Mouse (Mus musculus): Measurements from ENCODE around the gene Tgfbrap1. TPM values are rescaled to one million over a fixed set of nuclear protein-coding genes. Genes with fewer than 3 reads are reported as not detected.
"Not testable (repeated sequence)": the region's sequence is repeated elsewhere in the genome, so short reads cannot be mapped to it uniquely, and the experiment has no call there.

Gene Tgfbrap1
- total RNA-seq (2021) = 10 to 100 TPM; 12.9 to 13.2 TPM

GRCm38 (mm10) chr1:43098031-43098984, at the start of gene Tgfbrap1, which contains the start of gene AI597479:
TSS of gene Tgfbrap1 (minus strand) at chr1:43098637.
TSS of gene AI597479 (plus strand) at chr1:43098710.
- intact Hi-C loops (cut with DNase I) = loop anchor here (10.0 kb wide), 2 partner anchors 726 to 836 kb away; partner anchors contain the start of genes Tpp2 and Uxs1
- peak; percentile 82 for DNase-seq (ENCODE audit: low spot score)

DNA sequence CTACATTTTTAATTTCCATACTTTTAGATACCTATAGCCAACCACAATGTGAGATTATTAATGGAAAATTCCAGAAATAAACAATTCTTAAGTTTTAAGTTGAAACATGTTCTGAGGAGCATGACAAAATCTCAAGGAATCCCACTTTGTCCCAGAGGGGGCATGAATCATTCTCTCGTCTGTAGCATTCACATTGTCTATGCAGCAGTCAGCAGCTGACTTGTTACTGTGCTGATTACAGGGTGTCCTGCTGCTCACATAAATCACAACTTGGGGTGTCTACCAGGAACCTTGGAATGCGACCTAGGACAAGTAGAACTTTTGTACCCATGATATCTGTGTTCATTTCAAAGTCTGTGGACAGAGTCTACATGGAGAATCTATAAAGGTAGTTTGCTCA, 49.0 kb upstream of the Tgfbrap1 start:
- intact Hi-C loops (cut with DNase I) = no loop called here
- no peak for DNase-seq (ENCODE audit: low spot score)

DNA sequence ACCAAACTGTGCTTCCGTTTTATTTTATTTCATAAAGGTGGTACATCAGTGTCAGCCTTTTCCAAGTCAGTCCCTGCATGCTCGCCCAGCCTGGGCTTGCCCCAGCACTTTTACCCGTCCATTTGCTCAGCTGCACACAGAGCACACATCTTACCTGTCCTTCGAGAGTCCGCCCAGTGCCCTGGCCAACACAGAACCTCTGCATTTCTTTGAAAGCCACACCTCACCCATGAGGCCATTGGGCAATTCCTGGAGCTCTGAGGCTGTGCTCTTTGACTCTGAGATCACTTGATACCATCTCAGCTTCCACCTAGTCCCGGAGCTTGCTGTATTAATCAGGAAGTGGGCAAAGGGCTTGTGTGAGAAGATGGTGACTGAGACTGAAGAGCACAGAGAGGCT, 47.0 kb upstream of the Tgfbrap1 start:
- intact Hi-C loops (cut with DNase I) = no loop called here
- DNase-seq (ENCODE audit: low spot score) = no peak

DNA sequence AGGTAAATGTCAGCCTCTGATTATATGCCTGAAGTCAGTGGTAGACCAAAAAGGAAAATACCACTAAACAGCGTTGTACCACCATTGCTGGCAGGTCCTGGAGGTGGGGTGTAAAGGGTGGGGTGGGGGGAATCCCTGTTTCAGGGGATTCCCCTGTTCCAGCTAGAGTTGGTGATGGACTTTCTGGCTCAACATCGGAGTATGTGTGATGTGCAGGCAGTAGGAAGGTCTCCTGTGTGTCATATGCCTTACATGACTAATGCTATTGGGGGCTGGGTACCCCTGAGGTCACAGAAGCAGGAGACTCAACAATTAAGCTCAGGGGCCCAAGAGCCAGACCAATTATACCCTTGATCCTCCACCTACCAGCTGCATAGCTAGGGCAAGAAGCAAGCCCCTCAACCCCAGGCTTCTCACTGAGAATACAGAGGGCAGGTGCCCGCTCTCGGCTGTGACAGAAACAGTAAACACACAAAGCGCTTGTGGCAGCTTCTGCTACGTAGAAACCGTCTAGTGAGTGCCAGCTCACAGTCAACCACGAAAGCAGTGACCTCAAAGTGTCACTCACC, 46.0 kb upstream of the Tgfbrap1 start:
- intact Hi-C loops (cut with DNase I) = no loop called here
- DNase-seq (ENCODE audit: low spot score) = no peak

DNA sequence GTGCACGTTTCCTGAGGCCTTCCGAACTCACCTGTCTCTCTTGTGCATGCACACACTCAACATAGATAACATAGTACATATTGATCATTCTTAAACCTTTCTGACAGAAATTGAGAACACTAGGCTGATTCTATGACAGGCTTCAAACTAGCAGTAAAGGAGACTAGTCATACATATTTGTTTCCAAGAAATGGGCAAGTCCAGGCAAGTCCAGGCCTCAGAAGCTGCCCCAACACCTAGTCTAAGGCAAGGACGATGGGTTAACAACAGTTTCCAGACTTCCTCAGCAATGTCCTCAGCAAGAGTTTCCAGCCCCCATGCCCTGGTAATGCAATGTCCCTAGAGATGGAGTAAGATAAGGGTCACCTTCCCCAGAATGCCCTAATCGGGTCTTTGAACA, 45.4 kb upstream of the Tgfbrap1 start:
- intact Hi-C loops (cut with DNase I) = no loop called here
- DNase-seq (ENCODE audit: low spot score) = no peak

GRCm38 (mm10) chr1:43143284-43143683, 44.8 kb upstream of the Tgfbrap1 start:
- intact Hi-C loops (cut with DNase I) = no loop called here

GRCm38 (mm10) chr1:43142849-43143248, 44.4 kb upstream of the Tgfbrap1 start:
- intact Hi-C loops (cut with DNase I) = no loop called here
- DNase-seq (ENCODE audit: low spot score) = no peak

More at GRCm38 (mm10) chr1:43143284-43143683, 44.8 kb upstream of the Tgfbrap1 start:
- DNase-seq (ENCODE audit: low spot score) = no peak

- intact Hi-C loops (cut with DNase I) = no loop called here
- no peak for DNase-seq (ENCODE audit: low spot score)
Observed at GRCm38 (mm10) chr1:43141555-43141961, 43.1 kb upstream of the Tgfbrap1 start.

DNA sequence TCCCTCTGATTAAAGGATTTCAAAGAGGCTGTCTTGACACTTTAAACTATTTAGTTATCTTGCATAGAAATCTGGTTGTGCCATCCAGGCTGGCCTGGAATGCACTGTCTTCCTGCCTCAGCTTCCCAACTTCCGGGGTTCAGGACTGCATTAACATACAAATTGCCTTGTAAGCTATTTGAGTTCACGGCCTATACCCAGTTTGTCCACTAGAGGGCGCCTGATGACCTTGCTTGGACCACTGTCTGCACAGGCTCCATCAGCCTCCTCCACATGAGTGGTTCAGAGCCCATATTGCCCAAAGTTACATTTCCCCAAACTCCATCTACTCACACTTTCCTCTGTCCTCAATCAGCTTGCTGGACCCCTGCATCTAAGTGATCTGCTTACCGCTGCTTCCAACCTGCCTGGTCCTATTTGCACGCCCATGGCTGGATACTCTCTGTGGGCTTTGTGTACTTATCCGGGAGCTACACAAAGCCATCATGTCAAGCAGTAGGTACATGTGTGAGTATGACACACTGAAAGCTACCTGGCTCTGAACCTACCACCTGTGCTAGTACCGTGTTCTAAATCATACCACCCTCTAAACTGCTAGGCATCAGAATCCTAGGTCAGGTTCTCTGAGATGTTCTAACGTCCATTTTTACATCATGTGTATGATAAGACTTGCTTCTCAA, 41.3 kb upstream of the Tgfbrap1 start:
- intact Hi-C loops (cut with DNase I) = loop anchor here (1.0 kb wide), 1 partner anchor 125 kb away; no protein-coding TSS in a partner anchor

DNA sequence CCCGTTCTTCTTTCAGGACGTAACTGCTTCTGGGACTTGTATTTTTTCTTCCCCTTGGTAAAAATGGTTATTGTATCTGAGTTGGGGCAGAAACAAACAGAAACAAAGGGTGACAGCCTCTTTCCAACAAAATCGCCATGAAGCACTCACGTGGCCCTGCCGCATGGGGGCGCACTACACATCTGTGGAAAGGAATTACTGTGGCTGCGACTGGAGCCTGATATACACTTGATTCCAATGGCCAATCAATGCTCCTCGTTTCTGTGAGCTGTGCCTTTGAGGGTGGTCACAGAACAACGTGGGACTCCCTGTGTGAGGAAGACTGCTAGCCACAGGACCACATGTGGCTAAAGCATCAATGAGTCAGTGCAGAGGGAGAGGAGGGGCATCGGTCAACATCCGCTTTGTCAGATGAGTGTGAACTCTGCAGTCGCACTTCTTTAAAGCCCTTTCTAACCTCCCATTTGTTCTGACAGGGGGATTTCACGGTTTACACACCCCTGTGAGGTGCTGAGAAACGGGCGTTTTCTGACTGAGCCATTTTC, 39.9 kb upstream of the Tgfbrap1 start:
- intact Hi-C loops (cut with DNase I) = no loop called here
- no peak for DNase-seq (ENCODE audit: low spot score)

More for the DNA sequence above, 41.3 kb upstream of the Tgfbrap1 start:
- DNase-seq (ENCODE audit: low spot score) = peak; percentile 51

DNA sequence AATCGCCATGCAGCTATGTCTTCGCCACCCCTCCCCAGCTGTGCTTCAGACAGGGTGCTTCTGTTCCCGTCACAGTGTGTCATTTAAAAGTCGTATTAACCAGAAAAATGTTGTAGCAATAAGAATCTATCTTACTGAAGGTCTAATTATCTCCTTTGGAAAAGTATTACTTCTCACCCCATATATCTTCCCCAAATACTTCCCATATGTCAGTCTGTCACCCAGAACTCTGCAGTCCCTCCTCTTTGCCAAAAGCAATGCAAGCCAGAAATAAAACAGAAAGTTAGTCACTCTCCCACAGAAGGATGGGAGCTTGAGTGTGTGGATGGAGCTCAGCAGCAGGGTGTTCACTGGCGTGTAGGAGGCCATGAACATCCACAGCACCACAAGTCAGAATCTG, 38.9 kb upstream of the Tgfbrap1 start:
- no peak for DNase-seq (ENCODE audit: low spot score)
- intact Hi-C loops (cut with DNase I) = no loop called here

- intact Hi-C loops (cut with DNase I); DNase-seq (ENCODE audit: low spot score): not testable (repeated sequence)
Observed at GRCm38 (mm10) chr1:43136488-43137029, 38.1 kb upstream of the Tgfbrap1 start.

DNA sequence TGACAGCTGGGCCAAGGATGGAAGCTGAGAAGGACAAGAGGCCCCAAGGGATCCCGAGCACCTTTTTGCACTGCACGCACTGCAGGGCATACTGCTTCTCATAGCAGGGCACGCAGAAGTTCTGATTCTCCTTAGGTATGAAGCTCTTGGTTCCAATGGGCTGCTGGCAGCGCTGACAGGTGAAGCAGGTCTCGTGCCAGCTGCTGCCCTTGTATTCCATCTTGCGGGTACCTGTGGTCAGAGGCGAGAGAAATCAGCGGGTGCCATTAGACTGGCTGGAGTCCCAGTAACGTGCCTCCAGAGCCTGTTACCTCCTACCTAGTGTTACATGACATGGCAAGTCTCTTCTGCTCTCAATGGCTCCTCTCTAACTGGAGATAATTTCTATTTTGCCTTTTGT, 33.2 kb upstream of the Tgfbrap1 start:
- DNase-seq (ENCODE audit: low spot score) = no peak
- intact Hi-C loops (cut with DNase I) = no loop called here

DNA sequence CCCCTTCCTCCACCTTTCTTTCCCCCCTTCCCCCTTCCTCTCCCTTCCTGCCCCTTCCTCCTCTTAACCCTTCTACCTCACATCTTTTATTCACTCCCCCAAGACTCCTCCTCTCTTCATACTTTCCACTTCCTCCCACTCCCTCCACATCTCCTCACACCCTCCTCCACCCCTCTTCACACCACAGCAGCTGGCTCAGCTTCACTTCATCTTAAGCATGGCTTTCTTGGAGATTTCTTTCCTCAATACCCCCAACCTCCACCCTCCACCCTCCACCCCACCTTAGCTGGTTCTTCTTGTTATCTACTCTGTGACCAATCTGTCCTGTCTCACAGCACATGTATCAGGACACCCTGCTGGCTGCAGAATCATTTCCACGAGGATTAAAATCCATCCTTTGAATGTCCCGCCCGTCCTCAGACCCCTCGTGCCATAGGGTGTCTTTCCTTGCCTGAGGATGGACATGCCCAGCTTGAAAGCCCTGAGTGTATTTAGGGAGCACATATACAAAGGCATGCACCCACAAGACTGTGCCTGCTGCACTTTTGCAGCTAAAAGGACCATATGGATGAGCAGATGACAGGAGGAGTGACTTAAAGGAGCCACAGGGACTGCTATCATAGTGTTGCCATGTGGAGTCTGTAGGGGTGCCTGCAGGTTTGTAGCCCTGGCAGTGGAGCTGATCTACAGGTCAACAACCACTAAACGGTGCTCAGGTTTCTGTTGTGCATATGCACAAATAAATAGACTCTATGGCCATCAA, 32.0 kb upstream of the Tgfbrap1 start:
- intact Hi-C loops (cut with DNase I) = no loop called here
- DNase-seq (ENCODE audit: low spot score) = no peak

- DNase-seq (ENCODE audit: low spot score) = no peak
- intact Hi-C loops (cut with DNase I) = no loop called here
Observed at GRCm38 (mm10) chr1:43127820-43128610, 29.6 kb upstream of the Tgfbrap1 start.

DNA sequence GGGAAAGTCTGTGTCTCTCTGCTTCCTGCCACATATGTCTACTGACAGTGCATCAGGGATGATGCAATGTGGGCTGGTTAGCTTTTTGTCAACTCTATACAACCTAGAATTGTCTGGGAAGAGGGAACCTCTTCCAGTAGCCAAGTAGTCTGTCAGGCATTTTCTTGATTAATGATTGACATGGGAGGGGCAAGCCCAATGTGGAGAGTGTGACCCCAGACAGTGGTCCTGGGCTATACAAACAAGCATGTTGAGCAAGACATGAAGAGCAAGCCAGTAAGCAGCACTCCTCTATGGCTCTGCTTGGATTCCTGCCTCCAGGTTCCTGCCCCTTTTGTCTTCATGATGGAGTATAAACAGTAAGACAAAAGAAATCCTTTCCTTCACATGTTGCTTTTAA, 28.8 kb upstream of the Tgfbrap1 start:
- intact Hi-C loops (cut with DNase I) = no loop called here
- DNase-seq (ENCODE audit: low spot score) = no peak

DNA sequence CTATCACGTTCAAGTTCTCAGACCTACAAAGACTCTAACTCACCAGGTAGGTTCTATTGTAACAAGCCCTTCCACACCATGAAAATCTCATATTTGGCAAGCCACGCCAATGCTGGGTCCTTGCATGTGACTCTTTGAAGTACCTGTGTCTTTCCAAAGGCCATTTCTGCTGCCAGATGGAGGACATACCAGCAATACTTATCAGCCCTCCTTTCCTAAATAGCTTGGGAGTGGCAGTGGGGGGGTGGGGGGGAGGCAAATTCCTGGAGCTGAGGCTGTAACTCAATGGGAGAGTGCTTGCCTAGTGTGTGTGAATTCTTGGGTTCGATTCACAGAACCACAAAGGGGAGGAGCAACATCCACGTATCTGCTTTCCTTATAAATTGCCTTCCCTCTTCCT, 26.3 kb upstream of the Tgfbrap1 start:
- intact Hi-C loops (cut with DNase I) = no loop called here
- DNase-seq (ENCODE audit: low spot score) = no peak

DNA sequence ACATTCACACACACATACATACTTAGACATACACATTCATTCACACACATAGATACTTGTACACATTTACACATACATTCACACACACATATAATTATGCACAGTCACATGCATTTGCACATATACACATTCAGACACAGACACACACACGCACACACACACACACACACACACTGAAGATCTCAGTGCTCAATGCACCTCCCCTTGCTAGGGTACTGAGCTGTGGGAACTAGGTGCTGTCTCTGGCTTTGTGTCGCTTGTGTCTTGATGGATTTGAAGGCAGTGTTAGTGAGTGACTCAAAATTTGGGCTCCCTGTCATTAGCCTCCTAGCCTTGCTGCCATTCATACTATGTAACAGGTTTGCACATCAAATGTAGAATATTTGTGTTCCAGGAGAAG, 24.2 kb upstream of the Tgfbrap1 start:
- intact Hi-C loops (cut with DNase I) = no loop called here
- DNase-seq (ENCODE audit: low spot score) = no peak

Measured in heart, postnatal 25 days (tissue).